Mouse (Mus musculus): ENCODE data around the gene Gm8914. TPM values are rescaled to one million over a fixed set of nuclear protein-coding genes. Genes with fewer than 3 reads are reported as not detected.
"Not testable (repeated sequence)": the region's sequence is repeated elsewhere in the genome, so short reads cannot be mapped to it uniquely, and the experiment has no call there.

The Gm8914 gene
- total RNA-seq (2021) = not detected
- long read RNA-seq = 0 reads

DNA sequence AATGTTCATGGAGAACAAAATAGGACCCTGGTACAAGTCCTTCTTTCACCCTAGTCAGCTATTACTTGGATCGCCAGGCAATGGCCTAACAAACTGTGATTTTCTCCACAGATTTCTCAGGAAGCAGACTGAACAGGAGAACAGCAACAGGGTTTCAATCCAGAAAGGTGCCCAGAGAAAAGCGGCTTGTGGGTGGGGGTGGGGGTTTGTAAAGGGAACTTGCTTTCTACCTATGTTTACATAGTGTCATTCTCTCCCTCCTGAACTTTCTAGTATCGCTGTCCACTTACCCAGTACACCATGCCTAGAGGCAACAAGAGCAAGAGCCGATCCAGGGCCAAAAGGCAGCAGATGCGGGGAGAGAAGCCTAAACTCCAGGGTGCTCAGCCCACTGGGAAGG, at the start of gene Gm8914:
Gene Gm8914 (plus strand): TSS at position 301 of the 400 bp plus-strand sequence.
- DNase-seq (ENCODE audit: low spot score in 2 of 2) = not testable (repeated sequence)

Other genes with a start within 250 kb of the Gm8914 start
- gene Mageb2, start 148.4 kb upstream of the Gm8914 start, total RNA-seq (2021) = not detected
- not detected for gene Gm5072, start 87.6 kb upstream of the Gm8914 start, total RNA-seq (2021)
- gene 1700084M14Rik, start 95.8 kb downstream of the Gm8914 start, total RNA-seq (2021) = not detected
- not detected for gene Gm14781, start 152.1 kb downstream of the Gm8914 start, total RNA-seq (2021)

Measured in layer of hippocampus, adult 18-20 months (tissue).